Mouse (Mus musculus): ENCODE results near the gene Tmem39a. TPM values are rescaled to one million over a fixed set of nuclear protein-coding genes. Genes with fewer than 3 reads are reported as not detected.

The Tmem39a gene
- polyA plus RNA-seq (2012; rRNA removed; ENCODE audit: low replicate concordance), result 70.9 and 154 TPM in 2 replicates

DNA sequence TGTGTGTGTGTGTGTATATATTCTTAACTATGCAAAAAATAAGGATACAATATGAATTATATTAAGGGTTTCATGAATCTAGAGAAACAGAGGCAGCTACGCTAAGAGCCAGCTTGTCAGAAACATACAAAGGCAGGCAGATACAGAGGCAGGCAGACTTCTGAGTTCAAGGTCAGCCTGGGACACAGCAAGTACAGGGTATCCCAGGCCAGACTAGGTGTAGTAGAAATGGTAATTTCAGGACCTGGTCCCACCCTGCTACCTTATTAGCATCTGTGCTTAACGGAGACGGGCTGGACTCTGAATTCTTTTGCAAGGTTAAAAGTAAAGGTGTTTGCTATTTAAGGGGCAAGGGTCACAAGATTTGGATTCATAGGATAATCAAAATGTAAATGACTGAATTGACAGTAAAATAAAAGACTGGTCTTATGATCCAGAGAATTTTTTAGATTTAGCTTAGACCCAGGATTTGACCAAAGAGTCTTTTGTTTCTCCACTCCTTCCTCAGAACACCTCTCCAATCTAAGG lies at the start of gene Tmem39a:
Tmem39a (plus strand) TSS at position 478 of the 528 bp plus-strand sequence.

DNA sequence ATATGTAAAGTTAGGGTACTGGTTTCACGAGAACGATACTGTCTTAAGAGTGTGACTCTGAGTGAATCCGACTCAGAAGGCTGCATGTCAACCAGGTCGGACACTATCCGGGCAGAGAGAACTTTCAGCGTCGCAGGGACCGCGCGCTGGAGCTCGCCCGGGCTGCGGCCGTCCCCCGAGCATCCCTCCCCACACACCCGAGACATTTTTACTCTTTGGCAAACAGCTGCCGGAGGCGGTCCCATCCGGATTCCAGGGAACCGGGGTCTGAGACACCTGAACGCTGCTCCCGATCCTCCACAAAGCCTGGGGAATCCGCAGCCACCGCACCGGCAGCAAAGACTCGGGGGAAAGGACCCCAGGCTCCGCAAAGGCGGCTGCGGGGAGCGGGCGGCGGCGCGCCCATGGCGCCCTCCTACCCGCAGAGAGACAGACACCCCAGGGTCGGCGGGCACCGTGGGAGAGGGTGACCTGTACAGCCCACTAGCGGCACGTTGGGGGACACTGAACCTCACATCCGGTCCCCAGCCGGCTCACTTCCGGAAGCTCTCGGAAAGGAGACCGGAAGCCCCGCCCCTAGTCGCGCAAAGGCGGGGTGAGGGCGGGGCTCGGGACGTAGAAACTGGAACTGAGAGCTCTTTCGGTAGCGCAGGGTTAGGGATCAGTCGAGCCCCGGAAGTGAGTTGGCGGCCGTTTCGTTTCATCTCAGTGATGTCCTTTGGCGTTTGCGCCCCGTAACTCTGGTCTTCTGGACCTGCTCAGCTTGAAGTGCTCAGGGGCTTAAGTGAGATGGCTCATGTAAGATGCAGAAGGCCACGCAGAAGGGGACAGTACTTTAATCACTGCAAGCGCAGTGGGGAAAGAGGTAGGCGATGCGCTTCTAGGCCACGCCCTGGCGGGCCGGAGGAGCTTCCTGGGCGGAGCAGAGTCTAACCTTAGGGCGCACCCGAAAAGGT lies 36.1 kb upstream of the Tmem39a start, which contains the start of gene Timmdc1:
Timmdc1 (minus strand) TSS at position 535 of the 956 bp plus-strand sequence.

DNA sequence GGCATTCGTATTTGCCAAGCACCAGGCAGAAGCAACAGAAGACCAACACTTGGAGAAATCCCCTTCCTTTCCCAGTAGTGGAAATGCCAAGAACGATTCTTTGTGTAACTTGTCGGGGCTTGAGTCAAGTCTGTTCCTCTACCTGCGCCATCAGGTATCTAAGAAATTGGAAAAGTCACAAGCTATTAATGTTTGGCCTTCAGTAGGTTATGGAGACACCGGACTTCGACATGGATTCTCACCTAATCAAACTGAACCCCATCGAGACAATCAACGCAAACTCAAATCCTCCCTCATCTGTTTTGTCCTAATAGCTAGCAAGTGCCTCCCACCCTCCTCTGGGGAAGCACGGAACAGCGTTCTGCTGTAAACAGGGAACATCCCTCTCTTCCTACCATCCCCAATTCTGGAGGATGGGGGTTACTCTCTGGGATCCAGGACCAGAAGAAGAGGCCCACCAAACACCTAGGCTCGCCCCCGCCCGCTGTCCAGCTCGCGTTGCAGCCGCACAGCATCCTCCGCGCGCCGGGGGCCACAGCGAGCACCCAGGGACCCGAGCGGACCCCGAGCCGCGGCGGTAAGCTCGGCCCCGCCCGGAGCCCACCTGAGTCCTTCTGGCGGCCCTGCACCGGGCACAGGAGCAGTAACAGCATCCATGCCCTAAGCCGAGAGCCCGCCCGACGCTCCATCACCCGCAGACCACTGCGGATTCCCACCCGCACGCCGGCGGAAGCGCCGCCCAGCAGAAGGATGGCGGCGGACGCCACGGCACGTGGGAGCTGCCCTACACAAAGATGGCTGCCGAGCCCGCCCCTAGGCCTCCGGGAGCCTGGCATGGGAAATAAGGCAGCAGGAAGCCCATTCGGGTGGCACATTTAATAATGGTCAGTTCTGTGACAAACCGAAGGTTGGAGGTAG lies 8.8 kb upstream of the Tmem39a start, which contains the start of gene Poglut1:
Poglut1 (minus strand) TSS at position 780 of the 918 bp plus-strand sequence.

Other genes with a start within 250 kb of the Tmem39a start
- 0.04 and 0.23 TPM in 2 replicates for gene Maats1, start 216.6 kb upstream of the Tmem39a start, polyA plus RNA-seq (2012; rRNA removed; ENCODE audit: low replicate concordance)
- gene Cox17, start 211.7 kb upstream of the Tmem39a start, polyA plus RNA-seq (2012; rRNA removed; ENCODE audit: low replicate concordance), result 61.5 and 94.2 TPM in 2 replicates
- gene Gm21987, start 211.7 kb upstream of the Tmem39a start, polyA plus RNA-seq (2012; rRNA removed; ENCODE audit: low replicate concordance), result not detected in 2 replicates
- gene Popdc2, start 196.5 kb upstream of the Tmem39a start, polyA plus RNA-seq (2012; rRNA removed; ENCODE audit: low replicate concordance), result 18.0 and 25.7 TPM in 2 replicates
- 30.5 and 48.5 TPM in 2 replicates for gene Pla1a, start 125.6 kb upstream of the Tmem39a start, polyA plus RNA-seq (2012; rRNA removed; ENCODE audit: low replicate concordance)
- gene Adprh, start 106.0 kb upstream of the Tmem39a start, polyA plus RNA-seq (2012; rRNA removed; ENCODE audit: low replicate concordance), result 27.6 and 52.1 TPM in 2 replicates
- gene Cd80, start 103.1 kb upstream of the Tmem39a start, polyA plus RNA-seq (2012; rRNA removed; ENCODE audit: low replicate concordance), result 0.59 and 0.71 TPM in 2 replicates
- 16.2 and 17.5 TPM in 2 replicates for gene Timmdc1, start 36.0 kb upstream of the Tmem39a start, polyA plus RNA-seq (2012; rRNA removed; ENCODE audit: low replicate concordance)
- gene Poglut1, start 8.4 kb upstream of the Tmem39a start, polyA plus RNA-seq (2012; rRNA removed; ENCODE audit: low replicate concordance), result 25.3 and 42.3 TPM in 2 replicates
- 17.7 and 21.9 TPM in 2 replicates for gene Arhgap31, start 154.6 kb downstream of the Tmem39a start, polyA plus RNA-seq (2012; rRNA removed; ENCODE audit: low replicate concordance)
- gene B4galt4, start 183.6 kb downstream of the Tmem39a start, polyA plus RNA-seq (2012; rRNA removed; ENCODE audit: low replicate concordance), result 10.0 and 14.5 TPM in 2 replicates
- gene Upk1b, start 241.6 kb downstream of the Tmem39a start, polyA plus RNA-seq (2012; rRNA removed; ENCODE audit: low replicate concordance), result 7.9 and 26.5 TPM in 2 replicates